Mouse (Mus musculus) WW6 (cell line): ENCODE measurements at regions not wholly inside any gene's neighbourhood (a gene's known extent, or its start where the extent isn't known, plus 50 kb on each side); places are given as distances from the start of the nearest gene placed in this dataset.
"Not testable (repeated sequence)": the region's sequence is repeated elsewhere in the genome, so short reads cannot be mapped to it uniquely, and the experiment has no call there.

Experiments used
- DNase-seq: peaks from one replicate; pipeline ENCODE4 v3.0.0-alpha.2; 2013; ENCODE audit warnings: low read depth, low spot score

DNA sequence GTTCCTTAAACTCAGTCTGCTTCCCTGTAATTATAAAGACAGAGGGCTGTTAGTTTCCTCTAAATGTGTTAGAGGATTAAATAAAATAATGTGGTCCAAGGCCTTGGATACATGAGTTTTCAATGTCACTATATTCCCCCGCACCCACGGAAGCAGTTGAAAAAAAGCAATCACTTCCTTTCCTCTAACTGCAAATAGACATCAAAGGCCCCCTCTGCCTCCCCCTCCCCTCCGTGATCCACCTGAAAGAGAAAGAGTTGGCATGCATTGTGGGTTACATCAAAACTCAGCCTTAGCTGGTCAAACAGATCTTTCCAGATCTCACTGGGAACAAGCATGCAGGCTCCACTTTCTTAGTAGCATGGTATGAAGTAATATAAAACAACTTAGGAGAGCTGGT lies 479.2 kb downstream of the Tns1 start:
- DNase-seq = no peak

DNA sequence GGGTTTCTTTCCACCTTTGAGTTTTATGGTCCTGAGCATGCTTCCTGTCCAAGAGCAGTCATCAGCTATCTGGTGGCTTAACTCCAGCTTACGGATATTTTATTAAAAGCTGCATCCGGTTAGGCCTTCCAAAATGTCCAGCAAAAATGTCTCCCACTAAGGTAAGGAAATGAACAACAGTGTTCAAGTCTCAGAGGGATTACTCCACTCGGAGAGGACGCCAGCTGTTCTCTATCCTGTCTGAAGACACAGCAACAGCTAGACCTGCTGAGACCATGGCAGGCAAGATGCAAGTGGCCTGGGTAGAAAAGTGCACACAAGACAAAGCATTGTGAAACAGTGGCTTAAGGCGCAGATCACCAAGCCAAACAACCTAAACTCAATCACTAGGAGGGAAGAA lies 479.9 kb downstream of the Tns1 start:
- no peak for DNase-seq

DNA sequence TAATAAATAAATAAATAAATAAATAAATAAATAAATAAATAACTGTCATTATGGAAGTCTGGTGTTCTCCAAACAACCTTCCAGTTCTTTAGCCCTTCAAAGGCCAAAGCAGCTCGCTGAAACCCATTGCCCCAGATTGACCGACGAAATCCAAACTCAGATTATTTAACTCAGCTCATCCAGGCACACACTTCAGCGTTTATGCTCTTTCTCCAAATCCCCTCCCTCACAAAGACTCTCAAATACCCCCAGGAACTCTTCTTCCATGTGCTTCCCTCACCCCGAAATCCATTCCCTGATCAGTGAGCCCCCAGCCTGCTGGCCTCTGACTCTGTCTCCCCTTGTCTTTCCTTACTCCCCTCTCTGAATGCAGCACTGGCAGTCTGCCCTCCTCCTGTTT lies 480.8 kb downstream of the Tns1 start:
- DNase-seq = no peak

DNA sequence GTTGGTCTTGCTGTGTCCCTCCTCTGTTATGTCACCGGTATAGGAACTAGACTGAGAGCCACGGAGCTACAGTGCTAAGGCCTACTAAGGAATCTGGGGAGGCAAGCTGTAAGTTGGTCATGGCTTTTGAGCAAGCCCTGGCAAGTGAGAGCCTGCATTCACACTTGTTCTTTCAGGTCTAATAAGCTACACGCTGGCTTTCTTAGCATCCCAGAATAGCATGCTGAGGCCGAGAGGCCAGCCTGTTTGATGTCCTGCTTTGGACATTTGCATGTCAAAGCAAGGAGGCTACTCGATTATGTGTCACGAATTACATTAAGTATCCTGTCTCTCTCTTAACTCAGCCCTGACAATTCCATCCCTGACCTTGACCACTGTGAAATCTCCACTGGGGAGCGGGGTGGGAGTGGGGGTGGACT lies 481.5 kb downstream of the Tns1 start:
- DNase-seq = peak; percentile 18

DNA sequence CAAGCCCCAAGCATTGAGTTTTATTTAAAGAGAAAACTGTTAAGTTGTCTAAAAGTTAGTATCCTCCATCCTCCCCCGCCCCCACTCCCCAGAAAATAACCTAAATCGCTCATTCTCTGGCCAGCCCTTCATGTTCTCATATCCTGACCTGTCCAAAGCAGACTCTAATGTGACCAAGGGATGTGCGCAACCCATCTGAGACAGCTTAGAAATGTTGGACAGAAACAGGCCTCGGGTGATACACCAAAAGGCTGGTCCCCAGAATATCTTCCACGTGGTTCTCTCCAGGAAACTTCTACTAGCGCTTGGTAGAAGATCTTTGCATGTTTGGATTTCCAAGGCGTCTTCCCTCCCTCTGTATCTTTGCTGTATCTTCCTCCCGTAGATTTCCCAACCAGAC lies 482.8 kb downstream of the Tns1 start:
- DNase-seq = no peak

DNA sequence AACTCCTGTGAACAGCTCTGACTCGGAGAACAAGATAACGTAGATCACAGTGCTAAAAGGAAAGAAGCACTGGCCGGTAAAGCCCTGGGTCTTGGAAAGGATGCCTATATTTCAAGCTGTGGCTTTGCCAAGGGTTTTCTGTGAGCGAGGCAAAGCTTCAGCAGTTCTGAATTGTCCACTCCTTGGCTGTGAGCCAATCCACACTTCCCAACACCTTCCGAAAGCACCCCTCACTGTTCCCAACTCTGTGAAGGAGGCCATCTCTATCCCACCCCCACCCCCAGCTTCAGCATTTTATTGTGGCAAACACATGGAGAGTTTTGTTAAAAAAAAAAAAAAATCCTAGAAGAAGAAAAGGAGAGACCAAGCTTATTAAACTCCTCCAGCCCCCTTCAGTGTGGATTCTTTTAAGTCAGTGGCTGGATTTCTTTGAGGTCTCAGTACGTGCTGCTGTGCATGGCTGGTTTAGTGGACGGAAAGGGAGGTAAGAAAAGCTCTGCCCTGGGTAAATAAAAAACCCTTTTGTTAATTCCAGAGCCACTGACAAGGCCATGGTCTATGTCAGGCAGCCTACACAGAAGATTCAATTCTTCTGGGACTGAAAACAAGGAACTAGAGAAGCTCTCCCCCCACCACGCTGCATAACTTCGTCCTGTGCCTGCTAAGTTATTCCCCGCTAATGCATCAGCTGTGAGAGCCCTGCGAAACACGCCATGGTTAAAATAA lies 483.4 kb downstream of the Tns1 start:
- no peak for DNase-seq

DNA sequence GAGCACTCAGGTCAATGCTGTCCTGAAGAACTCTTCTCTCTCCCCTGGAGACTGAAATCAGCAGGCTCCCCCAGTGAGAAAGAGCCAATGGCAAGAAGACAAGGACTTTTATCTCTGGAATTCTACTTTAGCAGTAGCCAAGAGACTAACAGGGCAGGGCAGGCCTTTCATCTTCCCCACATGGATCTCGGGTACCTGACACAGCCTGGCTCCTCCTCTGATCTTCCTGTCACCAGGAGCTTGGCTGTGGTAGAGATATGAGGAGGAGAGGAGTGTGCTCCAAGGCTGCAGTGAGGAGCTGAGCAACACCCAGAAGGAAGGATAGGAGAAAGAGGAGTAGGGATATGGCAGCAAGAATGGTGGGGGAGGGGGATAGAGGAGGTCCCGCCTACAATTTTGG lies 488.5 kb downstream of the Tns1 start:
- no peak for DNase-seq

DNA sequence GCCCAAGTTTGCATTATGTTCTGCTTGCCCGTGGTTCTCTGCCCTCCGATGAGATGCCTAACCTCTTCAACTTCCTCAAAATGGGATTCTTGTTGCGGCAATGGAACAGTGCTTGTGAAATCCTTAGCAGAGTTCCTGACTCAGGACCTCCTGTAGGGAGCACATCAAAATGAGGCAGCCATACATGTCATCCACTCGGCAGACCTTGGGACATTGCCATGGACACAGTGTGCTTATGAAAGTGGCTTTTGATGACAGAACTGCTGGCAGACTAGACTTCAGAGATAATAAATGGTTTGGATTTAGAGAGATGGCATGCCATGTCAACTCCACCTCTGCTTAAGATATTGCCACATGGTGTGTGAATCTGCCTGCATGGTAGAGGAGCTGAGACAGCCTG lies 489.4 kb downstream of the Tns1 start:
- no peak for DNase-seq

DNA sequence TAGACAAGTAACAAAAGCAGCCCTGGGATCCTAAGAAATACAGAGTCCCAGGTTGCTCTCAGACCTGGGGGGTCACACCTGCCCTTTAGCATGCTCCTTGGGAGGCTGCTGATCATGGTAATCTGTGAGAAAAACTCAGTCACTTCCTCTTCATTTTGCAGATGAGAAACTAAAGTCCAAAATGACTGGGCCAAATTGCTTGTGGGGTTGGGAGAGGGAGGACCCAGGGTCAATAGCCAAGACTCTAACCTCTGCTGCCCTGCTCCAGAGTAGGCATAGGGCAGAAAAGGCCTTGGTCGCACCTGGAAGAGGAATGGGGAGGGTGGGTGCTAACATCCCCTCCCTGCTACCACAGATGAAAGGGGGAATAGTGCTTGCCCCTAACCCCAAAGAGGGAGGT lies 491.2 kb downstream of the Tns1 start:
- DNase-seq = no peak

DNA sequence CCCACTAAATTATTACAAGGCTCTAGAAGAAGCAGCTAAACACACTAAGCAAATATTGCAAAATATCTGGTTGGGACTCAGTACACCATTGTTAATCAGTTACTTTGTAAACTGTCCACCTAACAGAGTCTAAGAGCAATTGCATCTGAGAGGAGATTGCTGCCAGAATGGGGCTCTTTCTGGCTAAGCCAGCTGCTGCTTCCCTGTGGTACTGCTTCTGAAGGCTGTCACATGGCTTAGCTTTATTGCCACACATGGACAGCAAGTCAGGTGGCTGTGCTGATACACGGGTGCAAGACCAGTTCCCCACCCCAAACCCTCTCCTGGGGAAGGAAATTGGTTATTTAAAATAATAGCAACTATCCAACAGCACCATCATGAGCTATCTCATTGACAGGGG lies 493.9 kb downstream of the Tns1 start:
- no peak for DNase-seq

DNA sequence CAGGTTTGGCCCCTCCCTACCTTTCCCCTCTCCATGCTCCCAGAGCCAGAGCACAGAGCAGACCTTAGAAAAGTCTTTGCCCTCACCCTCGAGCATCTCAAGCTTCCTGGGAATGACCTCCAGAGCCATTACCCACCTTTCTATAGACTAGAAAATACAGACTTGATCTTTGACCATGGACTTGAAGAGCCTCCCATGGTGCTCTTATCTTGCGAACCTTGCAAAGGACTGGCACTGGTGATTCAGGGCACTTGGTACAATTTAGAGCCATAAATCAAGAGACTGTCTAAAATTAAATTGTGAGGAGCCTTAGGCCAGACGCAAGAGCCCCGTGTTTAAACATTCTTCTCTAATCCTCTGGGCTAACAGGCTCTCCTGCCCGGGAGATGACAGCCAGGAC lies 498.9 kb downstream of the Tns1 start:
- no peak for DNase-seq

DNA sequence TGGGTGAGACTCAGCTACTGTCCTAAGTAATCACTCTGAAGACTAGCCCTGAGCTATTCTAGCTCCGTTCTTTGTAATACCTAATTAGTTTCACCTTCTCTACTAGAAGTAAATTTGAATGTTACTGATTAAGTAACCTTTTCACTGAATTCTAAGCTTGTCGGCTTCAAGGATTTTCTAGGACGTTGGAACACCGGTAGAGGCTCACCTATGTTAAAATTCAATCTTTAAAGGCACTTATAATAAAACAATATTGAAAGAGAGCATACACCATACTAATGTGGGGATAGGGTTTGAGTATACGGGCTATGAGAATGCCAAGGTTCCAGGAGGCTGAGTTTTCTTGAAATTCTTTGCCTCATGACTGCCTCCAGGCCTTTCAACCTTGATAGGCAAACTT lies 503.1 kb downstream of the Tns1 start:
- DNase-seq = not testable (repeated sequence)

DNA sequence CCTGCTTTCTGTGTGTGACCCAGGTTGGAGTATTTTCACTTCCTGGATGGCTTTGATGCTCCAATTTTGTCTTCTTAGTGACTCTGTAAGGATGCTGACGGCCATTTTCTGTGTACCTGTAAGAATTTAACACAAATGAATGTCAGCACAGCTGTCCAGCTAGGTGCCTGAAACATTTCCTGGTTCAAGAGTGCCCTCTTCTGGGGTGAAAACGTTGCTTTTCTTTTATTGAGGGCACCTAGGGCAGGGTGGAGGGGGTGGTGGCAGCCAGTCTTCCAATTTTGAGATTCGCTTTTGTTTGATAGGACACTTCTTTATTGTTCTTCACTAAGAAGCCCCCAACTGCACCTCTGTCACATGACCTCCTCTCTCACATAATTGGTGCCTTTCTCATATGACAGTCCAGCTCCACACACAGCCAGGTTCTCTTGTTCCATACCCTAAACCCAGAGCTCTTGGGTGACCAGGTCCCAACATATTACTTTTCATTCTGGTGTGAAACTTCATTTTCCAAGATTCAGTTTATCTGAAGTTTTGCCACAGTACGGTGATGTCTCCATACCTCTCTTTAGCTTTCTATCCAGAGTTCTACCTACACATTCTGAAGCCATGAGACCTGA lies 505.6 kb downstream of the Tns1 start:
- no peak for DNase-seq

DNA sequence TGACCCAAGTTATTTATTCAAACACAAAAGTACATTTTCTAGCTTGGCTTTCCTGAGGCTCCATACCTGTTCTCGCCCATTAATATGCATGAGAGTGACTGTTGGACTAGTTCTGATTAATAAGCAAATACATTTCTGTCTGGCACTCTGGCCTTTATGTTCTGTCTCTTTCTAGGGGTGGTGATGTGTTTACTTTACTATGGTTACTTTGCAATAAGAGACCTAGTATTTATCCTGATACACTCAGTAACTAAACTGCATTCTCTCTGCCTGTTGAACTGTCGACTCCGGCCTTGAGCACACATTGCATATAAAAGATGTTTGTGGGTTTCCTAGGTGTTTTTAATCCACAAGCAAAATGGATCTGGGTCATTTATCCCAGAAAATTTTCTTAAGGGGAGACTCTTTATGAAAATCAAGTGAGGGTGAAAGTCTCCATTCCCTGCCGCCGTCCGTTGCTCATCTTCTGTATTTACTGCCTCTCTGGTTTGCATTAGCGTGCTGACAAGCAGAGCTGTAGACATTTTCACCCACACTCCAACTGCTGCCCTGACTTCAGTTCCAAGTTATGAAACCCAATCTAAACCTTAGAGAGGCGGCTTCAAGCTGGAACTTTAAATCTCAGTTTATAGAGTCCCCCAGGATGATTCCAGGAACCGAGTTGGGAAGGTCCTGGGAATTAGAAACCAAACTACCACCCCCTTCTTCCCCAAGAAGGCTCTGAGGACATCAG lies 530.4 kb downstream of the Tns1 start:
- no peak for DNase-seq

DNA sequence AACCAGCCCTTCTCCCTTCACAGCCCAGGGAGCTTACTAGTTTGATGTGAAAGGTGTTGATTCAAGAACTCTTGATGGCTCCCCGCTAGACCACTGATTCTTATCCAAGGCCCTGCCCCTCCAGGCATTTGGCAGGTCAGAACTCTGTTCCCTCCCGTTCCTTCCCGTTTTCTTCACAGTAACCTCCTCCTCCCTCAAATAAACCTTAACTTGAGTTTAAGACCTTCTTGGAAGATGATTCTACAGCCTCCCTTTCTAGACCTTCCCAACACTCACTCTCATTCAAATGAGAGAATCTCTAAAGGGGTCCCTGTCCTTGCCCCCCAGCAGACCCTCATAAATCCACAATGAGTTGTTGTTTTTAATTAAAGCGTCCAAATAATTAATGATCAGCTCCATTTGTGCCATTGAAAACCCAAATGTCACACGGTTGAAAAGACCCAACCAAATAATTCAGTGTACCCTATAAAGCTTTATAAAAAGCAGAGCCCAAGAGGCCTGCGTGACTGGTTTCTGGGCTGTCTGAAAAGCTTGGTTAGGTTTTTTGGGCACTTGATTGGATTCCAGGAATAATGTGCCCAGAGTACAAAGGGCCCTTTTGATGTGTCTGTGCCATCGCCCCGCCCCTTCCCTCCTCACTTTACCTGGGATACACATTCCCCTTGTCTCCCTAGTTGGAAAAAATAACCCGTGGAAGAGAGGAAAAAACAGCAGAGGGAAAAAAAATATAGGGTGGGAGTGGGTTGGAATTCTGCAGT lies 532.7 kb downstream of the Tns1 start:
- no peak for DNase-seq

DNA sequence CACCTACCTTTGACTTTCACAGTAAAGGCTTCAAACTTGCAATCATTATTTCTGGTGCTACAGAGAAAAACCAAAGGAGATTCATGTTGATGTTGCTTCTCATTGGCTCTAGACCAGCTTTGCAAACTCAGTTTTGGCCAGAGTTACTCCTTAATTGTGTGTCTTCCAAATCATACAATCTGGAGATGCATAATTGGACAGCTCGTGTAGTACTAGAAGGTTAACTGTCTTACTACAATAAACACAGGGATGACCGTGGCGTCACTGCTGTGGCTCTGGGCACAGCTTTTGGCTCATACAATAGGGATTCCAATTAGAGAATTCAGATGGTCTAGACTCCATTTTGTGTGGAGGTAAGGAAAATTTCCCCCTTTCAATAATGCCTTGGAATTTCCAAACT lies 544.6 kb downstream of the Tns1 start:
- no peak for DNase-seq

DNA sequence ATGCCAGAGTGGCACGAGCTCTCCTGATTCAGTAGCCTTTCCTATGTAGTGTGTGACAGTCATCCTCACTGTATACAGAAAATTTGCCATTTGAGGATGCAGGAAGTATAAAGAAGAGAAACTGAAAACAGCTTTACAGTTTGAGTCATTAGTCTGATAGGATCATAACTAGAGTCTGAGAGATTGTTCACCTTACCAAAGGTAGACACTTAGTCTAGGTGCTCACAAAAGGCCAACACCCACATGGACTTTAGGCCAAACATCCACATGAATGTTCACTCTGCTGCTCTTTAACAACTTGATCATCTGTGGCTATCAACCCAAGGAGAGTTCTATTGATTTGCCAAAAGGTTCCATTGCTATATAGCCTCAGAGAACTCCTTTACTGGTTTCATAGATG lies 547.2 kb downstream of the Tns1 start:
- DNase-seq = no peak

DNA sequence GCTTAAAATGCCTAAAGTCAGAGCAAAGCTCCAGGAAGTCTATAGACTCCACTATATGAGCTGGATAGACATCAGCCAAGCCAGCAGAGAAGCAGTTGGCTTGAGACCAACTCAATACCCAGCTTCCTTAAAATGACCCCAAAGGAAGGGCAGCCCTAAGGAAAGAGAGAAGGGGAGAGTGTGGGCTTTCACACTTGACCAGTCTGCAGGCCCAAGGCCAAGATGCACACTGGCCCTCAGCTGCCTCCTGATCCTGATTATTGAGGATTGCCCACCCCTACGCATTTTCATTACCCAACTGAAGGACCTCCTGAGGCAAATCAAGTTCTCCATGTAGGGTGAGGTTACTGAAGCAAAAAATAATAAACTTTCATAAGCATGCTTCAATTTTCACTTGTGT lies 548.6 kb downstream of the Tns1 start:
- DNase-seq = no peak

DNA sequence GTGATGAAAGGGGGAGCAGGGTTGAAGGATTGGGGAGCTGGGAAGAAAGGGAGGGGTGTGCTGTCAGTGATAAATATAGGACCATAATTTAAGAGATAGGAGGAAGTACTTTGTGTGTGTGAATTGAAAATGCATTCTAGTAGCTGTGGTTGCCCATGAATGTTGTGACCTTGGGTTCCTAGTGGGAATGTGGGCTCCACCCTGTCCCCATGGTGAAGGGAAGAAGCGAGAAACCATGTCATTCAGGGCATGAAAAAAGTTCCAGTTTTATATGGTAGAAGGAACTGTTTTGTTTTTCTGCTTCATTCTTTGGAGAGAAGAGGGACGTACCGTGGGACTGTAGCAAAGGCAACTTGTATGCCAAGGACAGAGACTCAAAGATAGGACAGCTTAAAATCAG lies 553.3 kb downstream of the Tns1 start:
- DNase-seq = no peak

DNA sequence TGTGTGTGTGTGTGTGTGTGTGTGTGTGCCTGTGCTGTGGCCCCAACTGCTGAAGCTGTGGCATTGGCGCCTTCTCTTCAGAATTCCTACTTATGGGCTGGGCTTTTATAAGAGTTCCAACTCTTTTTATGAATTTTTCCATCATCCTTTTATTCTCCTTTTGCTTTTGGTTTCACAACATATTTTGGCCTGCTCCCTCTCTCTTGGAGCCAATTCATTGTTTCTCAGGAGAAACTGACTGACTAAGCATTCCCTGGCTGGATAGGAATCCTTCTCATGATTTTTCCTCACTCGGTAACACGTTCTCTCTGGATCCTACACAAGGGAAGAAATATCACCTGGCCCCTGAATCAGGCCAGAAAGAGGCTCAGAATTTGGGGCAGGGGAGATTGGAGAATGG lies 551.1 kb upstream of the Tnp1 start:
- no peak for DNase-seq

DNA sequence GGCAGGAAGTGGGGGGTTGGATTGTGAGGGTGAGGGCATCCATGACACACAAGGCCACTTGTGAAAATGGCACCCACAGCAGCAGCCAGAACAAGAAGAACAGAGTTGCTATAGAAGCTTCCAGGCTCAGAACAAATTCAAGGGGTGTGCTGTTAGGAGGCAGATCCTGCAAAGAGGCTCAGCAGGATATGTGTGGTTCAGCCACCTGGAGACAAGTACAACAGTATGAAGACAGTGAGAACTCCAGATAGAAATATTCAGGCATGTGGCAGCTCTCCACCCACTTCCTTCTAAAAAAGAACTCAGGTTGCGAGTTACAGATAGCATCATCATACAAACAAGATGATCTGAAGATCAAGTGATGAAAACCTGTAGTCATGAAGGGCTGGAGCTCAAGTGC lies 544.9 kb upstream of the Tnp1 start:
- DNase-seq = no peak

DNA sequence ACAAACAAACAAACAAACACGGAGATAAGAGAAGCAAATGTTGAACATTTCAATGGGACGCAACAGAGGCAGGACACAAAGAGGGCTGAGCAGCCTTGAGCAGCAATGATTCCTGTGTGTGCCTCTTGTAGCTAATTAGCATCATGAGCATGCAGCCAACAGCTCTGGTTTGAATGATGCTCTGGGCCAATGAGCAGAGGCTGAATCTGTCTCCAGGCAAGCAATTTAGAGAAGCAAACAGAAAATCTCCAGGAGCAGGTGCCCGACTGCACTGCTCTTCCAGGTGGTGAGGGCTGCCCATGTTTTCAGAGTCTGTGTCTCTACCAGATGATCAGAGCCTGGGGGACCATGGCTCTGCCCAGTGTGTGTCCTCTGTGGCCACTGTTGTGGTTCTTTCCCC lies 532.2 kb upstream of the Tnp1 start:
- DNase-seq = no peak
